Mouse (Mus musculus) cerebellum, adult 11-12 months (tissue): ENCODE measurements around the gene Calr.
"Not testable (repeated sequence)": the region's sequence is repeated elsewhere in the genome, so short reads cannot be mapped to it uniquely, and the experiment has no call there.

Experiments used
- DNase-seq: peaks from one replicate; pipeline ENCODE4 v3.0.0; 2022

The Calr gene

GRCm38 (mm10) chr8:84844397-84845070 lies 2.2 kb downstream of the Calr start:
- peak; percentile 35 for DNase-seq

- DNase-seq = no peak
Observed at GRCm38 (mm10) chr8:84841514-84841913, 5.2 kb downstream of the Calr start.

GRCm38 (mm10) chr8:84840248-84840999 lies 6.3 kb downstream of the Calr start, which contains the start of gene Rad23a:
Gene Rad23a (minus strand): TSS chr8:84840665.
- DNase-seq = peak; percentile 92

- no peak for DNase-seq
Observed at GRCm38 (mm10) chr8:84839875-84840247, 6.9 kb downstream of the Calr start.

- no peak for DNase-seq
Observed at GRCm38 (mm10) chr8:84839411-84839810, 7.3 kb downstream of the Calr start.

- DNase-seq = peak; percentile 43
Observed at GRCm38 (mm10) chr8:84838513-84838912, 8.2 kb downstream of the Calr start.

- peak; percentile 42 for DNase-seq
Observed at GRCm38 (mm10) chr8:84837912-84838470, 8.7 kb downstream of the Calr start.

GRCm38 (mm10) chr8:84837149-84837911 lies 9.4 kb downstream of the Calr start:
- peak; percentile 50 for DNase-seq

GRCm38 (mm10) chr8:84834866-84835855 lies 11.6 kb downstream of the Calr start:
- peak; percentile 87 for DNase-seq

- DNase-seq = peak; percentile 51
Observed at GRCm38 (mm10) chr8:84834002-84834865, 12.5 kb downstream of the Calr start.

GRCm38 (mm10) chr8:84832759-84833742 lies 13.7 kb downstream of the Calr start:
- DNase-seq = peak; percentile 29

GRCm38 (mm10) chr8:84832034-84832717 lies 14.6 kb downstream of the Calr start:
- DNase-seq = peak; percentile 82

- DNase-seq = peak; percentile 47
Observed at GRCm38 (mm10) chr8:84831490-84831889, 15.2 kb downstream of the Calr start, which contains the start of gene Gadd45gip1. Gene Gadd45gip1 (plus strand): TSS chr8:84831522.

- not testable (repeated sequence) for DNase-seq
Observed at GRCm38 (mm10) chr8:84826518-84826917, 20.2 kb downstream of the Calr start.

- no peak for DNase-seq
Observed at GRCm38 (mm10) chr8:84825636-84826035, 21.1 kb downstream of the Calr start.

GRCm38 (mm10) chr8:84823653-84824052 lies 23.1 kb downstream of the Calr start:
- peak; percentile 75 for DNase-seq

GRCm38 (mm10) chr8:84822723-84823122 lies 24.0 kb downstream of the Calr start, which contains the start of gene Dand5:
Gene Dand5 (minus strand): TSS chr8:84822823.
- DNase-seq = no peak

- peak; percentile 52 for DNase-seq
Observed at GRCm38 (mm10) chr8:84816117-84816516, 30.6 kb downstream of the Calr start.

- DNase-seq = peak; percentile 93
Observed at GRCm38 (mm10) chr8:84815547-84815946, 31.2 kb downstream of the Calr start.
